Comparison of ENCODE assay signal across 9 mouse cellular contexts in genomic region chr11:83853221-83853792, GRCm38 (mm10). TPM values are rescaled to one million over a fixed set of nuclear protein-coding genes. Genes with fewer than 3 reads are reported as not detected.
A peak's percentile ranks its signal among the peaks of the same experiment; 100 is the strongest.
DNase-seq lines count a peak whose midpoint lies in the region; ATAC-seq lines count a peak whose summit lies in the region.
"Had no signal": no experiment of that assay in that cellular context is flagged by ENCODE, and none has a peak within 500 bp of the region (broad histone marks: within the 10 kb centered on the region; RNA-seq: fewer than 3 reads in every experiment).

No protein-coding gene starts in this region.

- no peak for ATAC-seq in heart, embryonic 14.5 days (ENCODE audit: insufficient number of reproducible peaks, insufficient read depth, low FRiP score, low read depth)
- 0 out of 2 replicates have a peak, but pooled peaks have one; percentile 22 for ATAC-seq in liver, embryonic 16.5 days (ENCODE audit: low read depth)

- peak overlapping the region; percentile 43 for H3K4me2 ChIP-seq in heart, embryonic 14.5 days (ENCODE audit: low read length)
- H3K4me2 ChIP-seq in liver, embryonic 16.5 days (ENCODE audit: low read depth, low read length), result peak overlapping the region; percentile 46
- H3K4me2 ChIP-seq: embryonic facial prominence, embryonic 12.5 days had no signal

- under 1% methylated on average over 33 of the region's 33 CpGs for WGBS in heart, embryonic 10.5 days
- under 1% methylated on average over 33 of the region's 33 CpGs for WGBS in heart, embryonic 14.5 days
- 1% methylated on average over 33 of the region's 33 CpGs for WGBS in liver, embryonic 16.5 days (ENCODE audit: insufficient replicate concordance)

- H3K9ac ChIP-seq in heart, embryonic 14.5 days (ENCODE audit: low read length), result no peak overlapping the region; the same call in 1 of the 2 replicates
- peak overlapping the region; percentile 45 for H3K9ac ChIP-seq in liver, embryonic 16.5 days (ENCODE audit: low read depth, low read length)
- H3K9ac ChIP-seq: embryonic facial prominence, embryonic 12.5 days had no signal

- H3K9me3 ChIP-seq in heart, embryonic 10.5 days, result no peaks in the 10 kb centered on the region
- no peaks in the 10 kb centered on the region for H3K9me3 ChIP-seq in heart, embryonic 14.5 days (ENCODE audit: control insufficient read depth, low read length)
- no peaks in the 10 kb centered on the region for H3K9me3 ChIP-seq in liver, embryonic 16.5 days (replicated peaks; ENCODE audit: control insufficient read depth, low read length)
- H3K9me3 ChIP-seq: embryonic facial prominence, embryonic 12.5 days had no signal

- H3K4me3 ChIP-seq in heart, embryonic 10.5 days, result peak overlapping the region; percentile 52
- H3K4me3 ChIP-seq in heart, embryonic 14.5 days (ENCODE audit: control insufficient read depth in 1 of 2, insufficient read depth in 1 of 2, low read depth in 1 of 2, low read length in 2 of 2), result peak overlapping the region in 1 of 2 experiments; percentile 3; a peak in 1 of 4 replicates
- peak overlapping the region; percentile 48 for H3K4me3 ChIP-seq in liver, embryonic 16.5 days (ENCODE audit: low read depth, low read length)
- H3K4me3 ChIP-seq: embryonic facial prominence, embryonic 12.5 days had no signal

- no peaks in the 10 kb centered on the region for H3K36me3 ChIP-seq in heart, embryonic 10.5 days
- H3K36me3 ChIP-seq in heart, embryonic 14.5 days (ENCODE audit: control insufficient read depth, insufficient read depth, low read length), result no peaks in the 10 kb centered on the region
- no peaks in the 10 kb centered on the region for H3K36me3 ChIP-seq in liver, embryonic 16.5 days (ENCODE audit: control insufficient read depth, insufficient read depth)
- H3K36me3 ChIP-seq: embryonic facial prominence, embryonic 12.5 days had no signal

- H3K27me3 ChIP-seq in heart, embryonic 10.5 days (ENCODE audit: insufficient read depth, poor library complexity, severe bottlenecking), result peaks cover 89% of the 10 kb centered on the region
- H3K27me3 ChIP-seq in heart, embryonic 14.5 days (ENCODE audit: control insufficient read depth, insufficient read depth, low read length), result peaks cover 84% of the 10 kb centered on the region
- peaks cover 64% of the 10 kb centered on the region for H3K27me3 ChIP-seq in liver, embryonic 16.5 days (ENCODE audit: control insufficient read depth, insufficient read depth, low read depth, low read length)

- peak; percentile 79 for DNase-seq in heart, embryonic 10.5 days (ENCODE audit: low spot score)
- no peak for DNase-seq in heart, adult 9 months (ENCODE audit: low spot score in 2 of 2)
- DNase-seq in ES-CJ7 (ENCODE audit: low read depth, low spot score), result peak; percentile 30
- DNase-seq in thymus, postnatal 10 days (ENCODE audit: low spot score in 2 of 2), result no peak
- no peak for DNase-seq in right cerebral cortex, postnatal 14 days
- DNase-seq in layer of hippocampus, adult 8-10 months (ENCODE audit: low spot score in 2 of 2), result no peak

- peaks cover 39% of the 10 kb centered on the region for H3K4me1 ChIP-seq in heart, embryonic 10.5 days
- peaks cover 6 to 28% of the 10 kb centered on the region in 2 experiments; a peak in 3 of 4 replicates for H3K4me1 ChIP-seq in heart, embryonic 14.5 days (ENCODE audit: control insufficient read depth in 2 of 2, insufficient read depth in 2 of 2, low read length in 2 of 2)
- no peaks in the 10 kb centered on the region; the same call in 1 of the 2 replicates for H3K4me1 ChIP-seq in liver, embryonic 16.5 days (ENCODE audit: control insufficient read depth, low read depth, low read length)

- peak overlapping the region; percentile 7; the same call in 1 of the 2 replicates for H3K27ac ChIP-seq in heart, embryonic 10.5 days
- H3K27ac ChIP-seq in heart, embryonic 14.5 days (replicated peaks in 1 of 2; ENCODE audit: control insufficient read depth in 1 of 2, insufficient read depth in 1 of 2, low read depth in 2 of 2, low read length in 2 of 2), result no peak overlapping the region
- H3K27ac ChIP-seq in liver, embryonic 16.5 days (ENCODE audit: low read length), result peak overlapping the region; percentile 83
- H3K27ac ChIP-seq: embryonic facial prominence, embryonic 12.5 days had no signal

RNA-seq across cellular contexts. Expression of gene Hnf1b, which starts 3.4 kb away (rescaled TPM):
- 0.14 and 2.0 TPM in 2 replicates for polyA plus RNA-seq in heart, embryonic 10.5 days (2016; fragmentation: Nextera tagmentation; extraction: Ambion mirVana)
- 0.11 TPM in 1 of 2 replicates, not detected in the other for polyA plus RNA-seq in heart, embryonic 14.5 days (2014; fragmentation: Nextera tagmentation; extraction: Ambion mirVana)
- polyA plus RNA-seq in liver, embryonic 16.5 days (2015; fragmentation: Nextera tagmentation; extraction: Ambion mirVana), result 4.6 and 5.9 TPM in 2 replicates
- under 1 TPM in 3 of 4 experiments, not detected in 1; 0.32 to 0.66 (median 0.63) TPM for total RNA-seq in layer of hippocampus, adult 8-10 months (2022)
- polyA plus RNA-seq: embryonic facial prominence, embryonic 12.5 days had no signal

Comparison
In these comparisons a context has a peak if more than half of its experiments do, and no peak if none do; other contexts are left out.
1. DNase-seq: peak in heart, embryonic 10.5 days (single experiment) and ES-CJ7 (single experiment); none in heart, adult 9 months (0 of 2), thymus, postnatal 10 days (0 of 2), right cerebral cortex, postnatal 14 days (single experiment) and layer of hippocampus, adult 8-10 months (0 of 2).
2. H3K27ac ChIP-seq: peak in heart, embryonic 10.5 days (single experiment) and liver, embryonic 16.5 days (single experiment); none in heart, embryonic 14.5 days (0 of 2).